Mouse (Mus musculus): Measurements from ENCODE around the gene Commd2. TPM values are rescaled to one million over a fixed set of nuclear protein-coding genes. Genes with fewer than 3 reads are reported as not detected.

The Commd2 gene
- total RNA-seq (2014; fragmentation: Nextera tagmentation) (37.6 and 54.8 TPM in 2 replicates), total RNA-seq (2017) (18.2 and 20.3 TPM in 2 replicates)

DNA sequence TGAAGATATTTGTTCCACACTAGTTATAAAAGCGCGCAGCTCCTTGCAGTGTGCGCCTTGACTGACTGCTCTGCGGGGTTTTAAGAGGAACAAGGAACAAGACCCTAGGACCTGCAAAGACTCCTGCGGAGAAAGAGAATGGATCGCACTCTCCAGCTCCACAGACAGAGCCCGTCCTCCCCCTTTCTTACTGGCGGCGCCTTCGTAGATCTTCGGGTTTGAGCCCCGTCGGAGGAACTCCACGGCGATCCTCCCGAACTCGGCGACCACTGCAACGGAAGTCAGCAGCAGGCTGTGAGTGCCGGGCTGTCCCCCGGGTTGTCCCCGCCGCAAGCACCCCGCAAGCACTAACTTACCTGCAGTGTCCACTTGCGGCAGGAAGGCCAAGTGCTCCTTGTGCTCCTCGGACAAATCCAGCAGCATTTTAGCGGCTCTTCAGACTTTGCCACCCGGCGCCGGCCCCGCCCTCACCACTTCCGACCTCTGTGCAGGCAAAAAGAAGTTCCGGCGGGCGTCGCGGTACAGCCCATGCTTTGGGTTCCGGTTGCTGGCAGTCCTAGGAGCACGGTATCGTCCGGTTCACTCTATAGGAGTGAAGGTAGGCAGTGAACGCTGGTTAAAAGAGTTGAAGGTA is at the start of gene Commd2:
Commd2 (minus strand) TSS at position 485 of the 634 bp plus-strand sequence.
- peak; percentile 98 for ATAC-seq (replicated peaks; ENCODE audit: poor library complexity, severe bottlenecking)

GRCm38 (mm10) chr3:57696779-57697178 is 45.3 kb upstream of the Commd2 start:
- ATAC-seq (replicated peaks; ENCODE audit: poor library complexity, severe bottlenecking) = peak; percentile 15

DNA sequence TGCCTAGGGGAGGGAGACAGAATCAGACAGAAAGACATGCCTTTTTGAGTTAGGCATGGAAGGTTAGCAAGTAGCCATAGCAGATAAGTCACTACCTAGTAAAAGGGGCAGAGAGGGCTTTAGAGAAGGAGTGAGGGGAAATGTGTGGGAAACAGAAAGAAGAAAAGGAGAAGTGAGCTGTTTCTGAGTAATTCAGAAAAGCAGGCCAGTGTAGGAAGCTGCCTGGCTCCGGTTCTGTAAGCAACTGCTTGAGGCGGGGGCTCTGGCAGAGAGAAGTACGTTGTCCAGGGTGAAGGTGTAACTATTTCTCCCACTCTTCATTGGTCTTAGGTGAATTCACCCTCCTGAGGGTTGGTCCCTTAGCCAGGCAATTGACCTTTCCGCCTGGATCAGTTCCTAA is 44.7 kb upstream of the Commd2 start:
- peak; percentile 92 for ATAC-seq (replicated peaks; ENCODE audit: poor library complexity, severe bottlenecking)

GRCm38 (mm10) chr3:57692719-57693118 is 41.2 kb upstream of the Commd2 start, which contains the start of gene Ankub1:
Ankub1 (minus strand) TSS chr3:57692799.
- ATAC-seq (replicated peaks; ENCODE audit: poor library complexity, severe bottlenecking) = no peak

DNA sequence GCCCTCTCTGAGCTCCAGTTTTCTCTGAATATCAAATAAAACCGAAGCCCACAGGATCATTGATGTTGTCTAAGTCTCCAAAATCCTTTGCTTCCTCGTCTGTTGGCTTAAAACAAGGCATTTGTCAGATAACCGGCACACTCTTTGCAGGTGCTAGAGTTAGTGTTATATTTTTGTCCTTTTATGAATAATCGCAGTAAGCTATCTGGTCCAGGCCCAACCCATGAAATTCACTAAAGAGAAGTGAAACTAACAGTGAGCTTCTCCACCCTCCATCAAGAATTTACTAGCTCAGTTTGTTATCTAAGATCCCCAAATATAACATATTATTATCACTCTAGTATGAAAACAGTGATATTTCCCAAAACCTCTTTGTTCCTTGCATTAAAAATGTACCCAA is 40.3 kb upstream of the Commd2 start:
- ATAC-seq (replicated peaks; ENCODE audit: poor library complexity, severe bottlenecking) = peak; percentile 57

DNA sequence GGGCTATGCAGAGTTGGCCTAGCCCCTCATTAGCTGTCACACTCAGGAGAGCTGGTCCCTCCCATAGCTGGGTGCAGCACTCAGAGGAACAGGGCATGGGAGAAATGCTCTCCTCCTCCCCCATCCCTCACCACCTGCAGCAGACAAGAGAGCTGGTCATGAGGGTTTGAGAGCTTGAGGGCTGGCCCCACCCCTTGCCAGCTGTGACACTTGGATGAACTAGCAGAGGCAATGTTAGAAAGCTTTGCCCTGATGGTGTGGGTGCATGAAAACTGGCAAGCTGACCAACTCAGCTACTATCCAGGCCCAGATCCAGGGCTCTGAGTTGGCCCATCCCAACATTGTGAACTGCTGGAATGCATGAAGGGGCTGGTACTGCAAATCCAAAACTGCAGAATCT is 26.3 kb upstream of the Commd2 start:
- no peak for ATAC-seq (replicated peaks; ENCODE audit: poor library complexity, severe bottlenecking)

DNA sequence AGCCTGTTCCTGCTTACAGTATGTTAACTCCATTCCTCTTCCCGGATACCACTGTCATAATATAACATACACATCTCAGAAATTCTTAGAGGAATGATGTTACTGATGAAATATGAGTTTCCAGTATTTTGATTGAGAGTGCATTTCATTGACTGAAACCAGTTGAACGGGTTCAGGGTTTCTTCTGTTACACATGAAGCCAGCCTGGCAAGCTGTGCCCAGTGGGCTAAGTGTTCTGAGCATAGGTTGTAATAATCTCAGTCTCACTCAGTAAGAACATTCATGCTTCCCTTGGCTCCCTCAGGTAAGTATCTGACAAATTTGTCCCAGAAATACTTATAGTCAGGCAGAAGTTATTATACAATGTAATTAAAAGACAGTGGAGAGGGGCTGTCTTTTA is 22.6 kb upstream of the Commd2 start:
- no peak for ATAC-seq (replicated peaks; ENCODE audit: poor library complexity, severe bottlenecking)

DNA sequence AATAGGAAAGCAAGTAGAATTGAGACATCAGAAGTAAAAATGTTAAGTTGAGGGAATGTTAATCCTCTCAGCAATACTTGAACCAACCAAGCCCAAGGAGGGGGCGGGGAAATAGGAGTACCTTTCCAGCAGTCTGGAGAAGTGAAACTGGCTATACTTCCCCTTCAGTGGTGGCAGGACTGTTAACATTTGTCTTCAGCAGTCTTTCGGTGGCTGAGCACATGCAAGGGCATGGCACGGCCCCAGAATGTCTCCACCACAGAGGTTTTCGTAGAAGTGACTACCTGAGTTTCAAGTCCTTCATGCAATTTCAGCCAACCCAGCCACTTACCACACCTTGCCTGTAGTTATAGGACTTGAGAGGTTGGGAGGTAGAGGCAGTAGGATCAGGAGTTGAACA is 22.1 kb upstream of the Commd2 start:
- peak; percentile 99 for ATAC-seq (replicated peaks; ENCODE audit: poor library complexity, severe bottlenecking)

GRCm38 (mm10) chr3:57667054-57667723 is 15.7 kb upstream of the Commd2 start:
- ATAC-seq (replicated peaks; ENCODE audit: poor library complexity, severe bottlenecking) = peak; percentile 85

DNA sequence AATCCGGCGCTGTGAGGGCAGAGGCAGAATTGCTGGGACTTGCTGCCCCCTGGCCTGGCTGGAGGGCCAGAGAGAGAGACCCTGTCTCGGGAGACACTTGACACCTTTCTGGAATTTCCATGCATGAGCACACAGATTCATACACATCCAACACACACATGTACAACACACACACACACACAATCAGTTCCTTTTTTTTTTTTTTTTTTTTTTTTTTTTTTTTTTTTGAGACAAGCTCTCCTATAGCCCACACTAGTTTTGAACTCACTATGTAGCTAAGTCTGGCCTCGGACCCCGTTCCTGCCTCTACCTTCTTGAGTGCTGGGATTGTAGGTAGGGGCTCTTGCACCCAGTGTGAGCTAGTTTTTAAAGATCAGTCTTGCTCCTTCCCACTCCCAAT is 14.4 kb upstream of the Commd2 start:
- no peak for ATAC-seq (replicated peaks; ENCODE audit: poor library complexity, severe bottlenecking)

DNA sequence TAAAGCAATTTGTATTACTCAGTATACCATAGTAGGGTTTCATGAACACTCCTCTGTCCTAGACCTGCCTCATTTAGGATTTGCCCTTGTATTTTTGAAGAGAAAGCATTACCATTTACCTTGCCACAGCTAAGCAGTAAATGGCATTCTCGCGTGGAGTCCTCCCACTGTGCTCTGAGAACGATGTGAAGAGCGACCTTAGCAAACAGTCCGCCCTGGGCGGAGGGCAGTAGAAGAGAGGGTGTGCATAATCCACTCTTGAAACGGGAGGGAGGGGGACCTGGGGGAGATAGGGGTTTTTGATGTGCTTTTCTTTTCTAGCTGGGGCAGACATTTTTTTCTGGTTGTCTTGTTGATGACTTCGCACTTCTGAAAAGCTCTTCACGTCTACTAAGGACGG is 13.2 kb upstream of the Commd2 start:
- no peak for ATAC-seq (replicated peaks; ENCODE audit: poor library complexity, severe bottlenecking)

DNA sequence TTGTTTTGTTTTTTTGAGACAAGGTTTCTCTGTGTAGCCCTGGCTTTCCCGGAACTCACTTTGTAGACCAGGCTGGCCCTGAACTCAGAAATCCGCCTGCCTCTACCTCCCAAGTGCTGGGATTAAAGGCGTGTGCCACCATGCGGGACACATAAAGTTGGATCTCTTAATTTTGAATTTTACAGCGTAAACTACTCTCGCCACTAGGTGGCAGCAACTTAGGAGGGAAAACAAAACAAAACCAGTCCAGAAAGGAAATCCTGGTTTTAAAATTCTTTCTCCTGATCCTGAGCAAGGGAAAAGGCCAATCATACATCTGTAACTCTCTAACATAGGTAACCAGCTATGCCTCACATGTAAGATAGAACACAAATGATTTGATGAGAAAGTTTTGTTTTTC is 12.2 kb upstream of the Commd2 start:
- ATAC-seq (replicated peaks; ENCODE audit: poor library complexity, severe bottlenecking) = peak; percentile 78

- no peak for ATAC-seq (replicated peaks; ENCODE audit: poor library complexity, severe bottlenecking)
Observed at GRCm38 (mm10) chr3:57658608-57659007, 7.1 kb upstream of the Commd2 start.

GRCm38 (mm10) chr3:57653646-57654045 is 2.1 kb upstream of the Commd2 start:
- ATAC-seq (replicated peaks; ENCODE audit: poor library complexity, severe bottlenecking) = no peak

GRCm38 (mm10) chr3:57652485-57652884 is 970 bp upstream of the Commd2 start:
- ATAC-seq (replicated peaks; ENCODE audit: poor library complexity, severe bottlenecking) = no peak

DNA sequence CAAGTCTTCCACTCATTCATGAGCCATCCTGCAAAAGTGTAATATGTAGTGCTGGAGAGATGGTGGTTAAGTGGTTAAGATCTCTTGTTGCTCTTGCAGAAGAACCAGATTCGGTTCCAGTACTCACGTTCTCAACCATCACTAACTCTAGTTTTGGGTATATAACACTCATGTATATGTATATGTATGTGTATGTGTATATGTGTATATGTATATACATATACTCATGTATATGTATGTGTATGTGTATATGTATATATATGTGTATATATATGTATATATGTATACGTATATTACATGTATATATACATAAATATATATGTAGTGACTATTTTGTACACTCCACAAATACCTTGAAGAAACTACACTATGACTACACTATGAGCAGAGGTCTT is 347 bp upstream of the Commd2 start:
- ATAC-seq (replicated peaks; ENCODE audit: poor library complexity, severe bottlenecking) = peak; percentile 21

GRCm38 (mm10) chr3:57643191-57643590 is 8.3 kb downstream of the Commd2 start:
- ATAC-seq (replicated peaks; ENCODE audit: poor library complexity, severe bottlenecking) = no peak

DNA sequence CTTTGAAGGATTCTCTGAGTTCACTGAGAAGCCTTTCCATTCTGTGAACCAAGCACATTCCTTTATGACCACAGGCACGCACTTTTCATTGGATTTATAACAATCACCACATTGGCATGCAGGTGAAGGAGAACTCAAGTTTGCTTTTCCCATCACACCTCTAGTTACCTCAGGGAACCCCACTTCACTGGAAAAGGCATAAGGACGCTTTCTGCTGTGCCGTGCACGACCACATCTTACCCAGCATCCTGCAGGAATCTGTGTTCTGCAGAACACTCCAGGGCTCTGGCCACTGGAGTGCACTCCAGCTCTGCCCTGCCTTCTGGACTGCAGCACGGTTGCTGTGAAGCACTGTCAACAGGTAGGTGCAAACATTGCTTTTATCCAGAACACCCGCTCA is 13.9 kb downstream of the Commd2 start:
- no peak for ATAC-seq (replicated peaks; ENCODE audit: poor library complexity, severe bottlenecking)

GRCm38 (mm10) chr3:57634763-57635487 is 16.6 kb downstream of the Commd2 start:
- no peak for ATAC-seq (replicated peaks; ENCODE audit: poor library complexity, severe bottlenecking)

GRCm38 (mm10) chr3:57626954-57627513 is 24.5 kb downstream of the Commd2 start:
- ATAC-seq (replicated peaks; ENCODE audit: poor library complexity, severe bottlenecking) = no peak
